Mouse (Mus musculus): Measurements from ENCODE around the gene Spsb3. TPM values are rescaled to one million over a fixed set of nuclear protein-coding genes. Genes with fewer than 3 reads are reported as not detected.

Spsb3 gene
- 82.1 and 86.8 TPM in 2 replicates for polyA plus RNA-seq (2015; fragmentation: Nextera tagmentation; extraction: Ambion mirVana)

GRCm38 (mm10) chr17:24886134-24886931 lies at the start of gene Spsb3, which contains the start of gene Nubp2:
TSS of gene Spsb3 (plus strand) at chr17:24886643.
TSS of gene Nubp2 (minus strand) at chr17:24886349.
- under 1% methylated on average over 69 of the region's 69 CpGs for WGBS

DNA sequence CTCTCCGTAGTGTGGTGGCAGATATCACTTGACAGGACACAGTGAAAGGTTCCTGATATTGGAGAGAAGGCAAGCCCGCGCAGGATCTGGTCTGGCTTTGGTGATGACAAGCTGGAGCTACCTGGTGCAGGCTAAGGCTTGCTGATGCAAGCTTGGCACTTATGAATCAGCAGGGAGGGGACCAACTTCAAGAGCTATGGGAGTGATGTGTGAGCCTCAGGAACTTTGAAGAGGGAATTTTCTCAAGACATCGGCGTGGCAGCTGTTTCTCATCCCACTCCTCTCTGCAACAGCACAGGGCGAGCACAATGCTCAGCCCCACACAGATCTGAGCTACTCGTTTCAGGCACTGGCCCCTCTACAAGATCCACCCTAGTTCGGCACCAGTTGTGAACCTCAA lies 46.6 kb upstream of the Spsb3 start, which contains the start of gene Hagh:
Gene Hagh, plus strand, starts transcription at position 302 of the 400 bp plus-strand sequence.
- no peak within 1 kb of the TSS for H3K4me2 ChIP-seq (ENCODE audit: low read length)
- H3K9ac ChIP-seq (replicated peaks; ENCODE audit: low read depth, low read length): no peak within 1 kb of the TSS

More at GRCm38 (mm10) chr17:24886134-24886931, at the start of gene Spsb3, which contains the start of gene Nubp2:
- H3K4me1 ChIP-seq (replicated peaks; ENCODE audit: control insufficient read depth, insufficient read depth, low read length): peaks cover 24% of the 10 kb centered on the region
- H3K9ac ChIP-seq (replicated peaks; ENCODE audit: low read depth, low read length): peak within 1 kb of the TSS; percentile 89
- peaks cover 16% of the 10 kb centered on the region for H3K36me3 ChIP-seq (ENCODE audit: control insufficient read depth, insufficient read depth)
- peak; percentile 98 for ATAC-seq
- no peaks in the 10 kb centered on the region for H3K9me3 ChIP-seq (ENCODE audit: control insufficient read depth, low read length)
- peak within 1 kb of the TSS; percentile 94 for H3K4me2 ChIP-seq (ENCODE audit: low read length)
- H3K4me3 ChIP-seq (replicated peaks; ENCODE audit: low read length): peak within 1 kb of the TSS; percentile 86
- peak within 1 kb of the TSS; percentile 57 for H3K27ac ChIP-seq (ENCODE audit: low read length)
- no peaks in the 10 kb centered on the region for H3K27me3 ChIP-seq (replicated peaks; ENCODE audit: control insufficient read depth, insufficient read depth, low read length)

GRCm38 (mm10) chr17:24840341-24840740 lies 46.1 kb upstream of the Spsb3 start:
- Histone ChIP-seq H3K4me1 (replicated peaks; ENCODE audit: control insufficient read depth, insufficient read depth, low read length) (no peaks in the 10 kb centered on the region), H3K27me3 (replicated peaks; ENCODE audit: control insufficient read depth, insufficient read depth, low read length) (peaks cover 6% of the 10 kb centered on the region; the same call in 1 of the 2 replicates), H3K36me3 (ENCODE audit: control insufficient read depth, insufficient read depth) (no peaks in the 10 kb centered on the region), H3K4me3 (replicated peaks; ENCODE audit: low read length) (no peak overlapping the region), H3K27ac (ENCODE audit: low read length) (no peak overlapping the region), H3K9ac (replicated peaks; ENCODE audit: low read depth, low read length) (no peak overlapping the region), H3K9me3 (ENCODE audit: control insufficient read depth, low read length) (no peaks in the 10 kb centered on the region), H3K4me2 (ENCODE audit: low read length) (no peak overlapping the region)
- WGBS: 71% methylated on average over 5 of the region's 5 CpGs
- ATAC-seq: no peak

More for the DNA sequence above, 46.6 kb upstream of the Spsb3 start, which contains the start of gene Hagh:
- Histone ChIP-seq H3K4me3 (replicated peaks; ENCODE audit: low read length) (no peak within 1 kb of the TSS), H3K4me1 (replicated peaks; ENCODE audit: control insufficient read depth, insufficient read depth, low read length) (no peaks in the 10 kb centered on the region), H3K36me3 (ENCODE audit: control insufficient read depth, insufficient read depth) (no peaks in the 10 kb centered on the region), H3K27ac (ENCODE audit: low read length) (no peak within 1 kb of the TSS), H3K27me3 (replicated peaks; ENCODE audit: control insufficient read depth, insufficient read depth, low read length) (peaks cover 6% of the 10 kb centered on the region; the same call in 1 of the 2 replicates), H3K9me3 (ENCODE audit: control insufficient read depth, low read length) (no peaks in the 10 kb centered on the region)
- WGBS: 78% methylated on average over 8 of the region's 8 CpGs
- no peak for ATAC-seq

- Histone ChIP-seq H3K27me3 (replicated peaks; ENCODE audit: control insufficient read depth, insufficient read depth, low read length) (peaks cover 6% of the 10 kb centered on the region; the same call in 1 of the 2 replicates), H3K36me3 (ENCODE audit: control insufficient read depth, insufficient read depth) (no peaks in the 10 kb centered on the region), H3K4me2 (ENCODE audit: low read length) (no peak overlapping the region), H3K4me1 (replicated peaks; ENCODE audit: control insufficient read depth, insufficient read depth, low read length) (no peaks in the 10 kb centered on the region), H3K27ac (ENCODE audit: low read length) (no peak overlapping the region), H3K9ac (replicated peaks; ENCODE audit: low read depth, low read length) (no peak overlapping the region), H3K4me3 (replicated peaks; ENCODE audit: low read length) (no peak overlapping the region), H3K9me3 (ENCODE audit: control insufficient read depth, low read length) (no peaks in the 10 kb centered on the region)
- WGBS: 53% methylated on average over 4 of the region's 4 CpGs
- no peak for ATAC-seq
These were observed 45.3 kb upstream of the Spsb3 start for GRCm38 (mm10) chr17:24841133-24841532.

GRCm38 (mm10) chr17:24842631-24843030 lies 43.8 kb upstream of the Spsb3 start:
- Histone ChIP-seq H3K27me3 (replicated peaks; ENCODE audit: control insufficient read depth, insufficient read depth, low read length) (peaks cover 6% of the 10 kb centered on the region; the same call in 1 of the 2 replicates), H3K36me3 (ENCODE audit: control insufficient read depth, insufficient read depth) (no peaks in the 10 kb centered on the region), H3K9ac (replicated peaks; ENCODE audit: low read depth, low read length) (no peak overlapping the region), H3K4me3 (replicated peaks; ENCODE audit: low read length) (no peak overlapping the region), H3K4me1 (replicated peaks; ENCODE audit: control insufficient read depth, insufficient read depth, low read length) (no peaks in the 10 kb centered on the region), H3K27ac (ENCODE audit: low read length) (no peak overlapping the region), H3K4me2 (ENCODE audit: low read length) (no peak overlapping the region), H3K9me3 (ENCODE audit: control insufficient read depth, low read length) (no peaks in the 10 kb centered on the region)
- no peak for ATAC-seq
- WGBS: 52% methylated on average over 2 of the region's 2 CpGs

DNA sequence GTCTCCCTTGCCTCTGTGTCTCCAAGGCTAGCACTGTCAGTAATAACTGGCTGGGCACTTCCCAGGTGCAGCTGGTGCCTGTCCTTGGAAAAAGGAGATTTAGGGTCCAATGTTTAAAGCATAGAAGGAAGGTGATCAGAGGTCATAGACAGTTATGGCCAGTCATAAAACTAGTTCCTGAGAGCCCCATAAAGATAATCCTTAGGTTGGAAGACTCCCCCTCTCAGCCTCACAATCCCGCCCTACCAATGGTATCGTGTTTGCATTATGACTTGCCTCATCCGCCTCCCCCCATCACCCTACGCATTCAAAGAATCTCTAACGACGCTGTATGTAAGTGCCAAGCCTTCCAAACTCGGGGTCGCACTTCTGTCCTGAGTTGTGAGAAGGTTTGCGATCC lies 41.9 kb upstream of the Spsb3 start:
- WGBS: 53% methylated on average over 9 of the region's 9 CpGs
- Histone ChIP-seq H3K4me2 (ENCODE audit: low read length) (no peak overlapping the region), H3K27ac (ENCODE audit: low read length) (no peak overlapping the region), H3K9me3 (ENCODE audit: control insufficient read depth, low read length) (no peaks in the 10 kb centered on the region), H3K27me3 (replicated peaks; ENCODE audit: control insufficient read depth, insufficient read depth, low read length) (peaks cover 6% of the 10 kb centered on the region; the same call in 1 of the 2 replicates), H3K4me3 (replicated peaks; ENCODE audit: low read length) (no peak overlapping the region), H3K4me1 (replicated peaks; ENCODE audit: control insufficient read depth, insufficient read depth, low read length) (peaks cover 10% of the 10 kb centered on the region), H3K9ac (replicated peaks; ENCODE audit: low read depth, low read length) (no peak overlapping the region), H3K36me3 (ENCODE audit: control insufficient read depth, insufficient read depth) (no peaks in the 10 kb centered on the region)
- ATAC-seq: no peak

DNA sequence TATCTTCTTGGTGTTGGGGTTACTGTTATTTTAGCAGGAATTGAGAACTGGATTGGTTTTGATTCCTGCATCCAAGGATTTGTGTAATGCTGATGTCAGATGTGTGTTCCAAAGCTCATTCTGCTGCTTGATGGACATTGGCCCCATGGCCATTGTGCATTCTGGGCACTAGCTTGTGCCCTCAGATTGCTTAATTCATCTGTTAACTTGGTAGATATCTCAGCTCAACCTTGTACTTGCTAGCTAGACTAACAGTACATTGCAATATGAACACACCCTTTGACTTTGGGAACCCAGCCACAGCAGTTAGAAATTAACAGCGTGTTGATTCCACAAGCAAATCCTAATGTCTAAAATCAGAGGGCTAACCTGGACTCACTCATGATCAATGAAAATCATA lies 39.1 kb upstream of the Spsb3 start:
- Histone ChIP-seq H3K4me3 (replicated peaks; ENCODE audit: low read length) (no peak overlapping the region), H3K9ac (replicated peaks; ENCODE audit: low read depth, low read length) (no peak overlapping the region), H3K36me3 (ENCODE audit: control insufficient read depth, insufficient read depth) (no peaks in the 10 kb centered on the region), H3K27ac (ENCODE audit: low read length) (no peak overlapping the region), H3K9me3 (ENCODE audit: control insufficient read depth, low read length) (no peaks in the 10 kb centered on the region), H3K4me2 (ENCODE audit: low read length) (no peak overlapping the region), H3K27me3 (replicated peaks; ENCODE audit: control insufficient read depth, insufficient read depth, low read length) (0 out of 2 replicates have a peak, but pooled peaks cover 4% of the 10 kb centered on the region), H3K4me1 (replicated peaks; ENCODE audit: control insufficient read depth, insufficient read depth, low read length) (peaks cover 17% of the 10 kb centered on the region)
- WGBS: 98% methylated on average over 1 of the region's 1 CpGs
- no peak for ATAC-seq

- Histone ChIP-seq H3K9ac (replicated peaks; ENCODE audit: low read depth, low read length) (no peak overlapping the region), H3K4me1 (replicated peaks; ENCODE audit: control insufficient read depth, insufficient read depth, low read length) (peaks cover 17% of the 10 kb centered on the region), H3K9me3 (ENCODE audit: control insufficient read depth, low read length) (no peaks in the 10 kb centered on the region), H3K36me3 (ENCODE audit: control insufficient read depth, insufficient read depth) (no peaks in the 10 kb centered on the region), H3K27me3 (replicated peaks; ENCODE audit: control insufficient read depth, insufficient read depth, low read length) (0 out of 2 replicates have a peak, but pooled peaks cover 4% of the 10 kb centered on the region), H3K27ac (ENCODE audit: low read length) (no peak overlapping the region), H3K4me3 (replicated peaks; ENCODE audit: low read length) (no peak overlapping the region), H3K4me2 (ENCODE audit: low read length) (0 out of 2 replicates have a peak overlapping the region, but pooled peaks have one; percentile 7)
- ATAC-seq: no peak
These were observed 37.8 kb upstream of the Spsb3 start for GRCm38 (mm10) chr17:24848600-24849031.

DNA sequence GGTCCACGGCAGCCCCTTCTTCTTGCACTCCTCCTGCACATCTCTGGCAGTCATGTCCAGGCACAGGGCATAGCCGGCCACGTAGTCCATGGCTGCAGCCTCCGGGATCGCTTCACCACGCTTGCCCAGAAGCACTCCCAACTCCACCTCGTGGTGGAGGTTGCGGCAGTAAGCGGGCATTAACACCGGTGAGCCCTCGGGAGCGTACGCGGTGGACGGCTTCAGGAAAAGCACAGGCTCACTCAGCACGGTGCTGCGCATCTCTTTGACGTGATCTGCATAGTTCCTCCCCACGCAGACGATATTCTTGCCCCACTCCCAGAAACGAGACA lies 36.7 kb upstream of the Spsb3 start:
- under 1% methylated on average over 21 of the region's 21 CpGs for WGBS
- no peak for ATAC-seq
- H3K9me3 ChIP-seq (ENCODE audit: control insufficient read depth, low read length): no peaks in the 10 kb centered on the region

More for the DNA sequence above, 36.7 kb upstream of the Spsb3 start:
- Histone ChIP-seq H3K9ac (replicated peaks; ENCODE audit: low read depth, low read length) (peak overlapping the region; percentile 74), H3K4me1 (replicated peaks; ENCODE audit: control insufficient read depth, insufficient read depth, low read length) (peaks cover 17% of the 10 kb centered on the region), H3K4me3 (replicated peaks; ENCODE audit: low read length) (peak overlapping the region; percentile 62), H3K36me3 (ENCODE audit: control insufficient read depth, insufficient read depth) (no peaks in the 10 kb centered on the region), H3K27me3 (replicated peaks; ENCODE audit: control insufficient read depth, insufficient read depth, low read length) (0 out of 2 replicates have a peak, but pooled peaks cover 4% of the 10 kb centered on the region), H3K4me2 (ENCODE audit: low read length) (peak overlapping the region; percentile 72), H3K27ac (ENCODE audit: low read length) (peak overlapping the region; percentile 78)
